In genomic region chr7:4260521-4260920, GRCm38 (mm10) we compare ENCODE assay signal across 19 mouse cellular contexts. TPM values are rescaled to one million over a fixed set of nuclear protein-coding genes. Genes with fewer than 3 reads are reported as not detected.
"Had no signal": no experiment of that assay in that cellular context is flagged by ENCODE, and none has a peak within 500 bp of the region (broad histone marks: within the 10 kb centered on the region; RNA-seq: fewer than 3 reads in every experiment).

No protein-coding gene starts in this region.

RNA-seq across cellular contexts. Expression of gene Lilra5, which starts 23.0 kb away (rescaled TPM):
- total RNA-seq: left cerebral cortex, postnatal 10 days; left cerebral cortex, postnatal 14 days; left cerebral cortex, postnatal 25 days; left cerebral cortex, postnatal 36 days; left cerebral cortex, postnatal 4 days; megakaryocyte progenitor cell, adult 5-6 weeks; megakaryocyte-erythroid progenitor cell, adult 5-6 weeks; midbrain, postnatal 0 days had no signal
- polyA plus RNA-seq: limb, embryonic 10.5 days; limb, embryonic 11.5 days; limb, embryonic 12.5 days; lung, embryonic 14.5 days; midbrain, embryonic 10.5 days; midbrain, embryonic 11.5 days; midbrain, embryonic 12.5 days; midbrain, embryonic 13.5 days; midbrain, postnatal 0 days; myocyte; neural tube, embryonic 11.5 days; neural tube, embryonic 12.5 days had no signal
